Mouse (Mus musculus) adrenal gland, postnatal 10 days (tissue): Measurements from ENCODE around the gene Gm1330. TPM values are rescaled to one million over a fixed set of nuclear protein-coding genes. Genes with fewer than 3 reads are reported as not detected.
"Not testable (repeated sequence)": the region's sequence is repeated elsewhere in the genome, so short reads cannot be mapped to it uniquely, and the experiment has no call there.

ENCODE experiments used
- DNase-seq: peaks from one replicate; pipeline ENCODE4 v3.0.0; 2021; ENCODE audit warnings: mixed read lengths
- long read RNA-seq, 2 experiments: library from polyadenylated mRNA; stranded (forward); transcript quantifications; one replicate each; pipeline ENCODE4 v2.0.0; 2021
- total RNA-seq, 2 experiments: library from RNA; stranded (reverse); gene quantifications; 2 replicates each; pipeline ENCODE4 v1.2.3; 2021

Gm1330 gene
- total RNA-seq = not detected
- long read RNA-seq, experiment 1 = 0 reads
- long read RNA-seq, experiment 2 = 0 reads

GRCm38 (mm10) chr2:149003151-149003550 is at the start of gene Gm1330:
Gene Gm1330, minus strand, starts transcription at chr2:149003251.
- DNase-seq = no peak

GRCm38 (mm10) chr2:149017137-149017536 is 14.1 kb upstream of the Gm1330 start, which contains the start of gene Gm10750:
Gene Gm10750, minus strand, starts transcription at chr2:149017237.
- not testable (repeated sequence) for DNase-seq

- DNase-seq = no peak
Measured at GRCm38 (mm10) chr2:149004826-149005225, 1.8 kb upstream of the Gm1330 start.

- no peak for DNase-seq
Measured at GRCm38 (mm10) chr2:148995133-148995532, 7.9 kb downstream of the Gm1330 start.

Other genes with a start within 250 kb of the Gm1330 start
- not detected for gene Cst11, start 231.8 kb downstream of the Gm1330 start, total RNA-seq
- gene 8030411F24Rik, start 221.2 kb downstream of the Gm1330 start, total RNA-seq = not detected
- gene Cst12, start 213.9 kb downstream of the Gm1330 start, total RNA-seq = not detected
- gene Cst8, start 204.5 kb downstream of the Gm1330 start, total RNA-seq = 10 to 100 TPM; 60.9 to 87.0 TPM
- not detected for gene Cst13, start 183.2 kb downstream of the Gm1330 start, total RNA-seq
- gene Cst9, start 168.1 kb downstream of the Gm1330 start, total RNA-seq = not detected
- gene 9230104L09Rik, start 138.2 kb downstream of the Gm1330 start, total RNA-seq = 1 to 10 TPM; 1.4 to 1.7 TPM
- gene Cst3, start 127.6 kb downstream of the Gm1330 start, total RNA-seq = 100 to 1,000 TPM; 839 to 876 TPM
- not detected for gene Gm10750, start 14.0 kb upstream of the Gm1330 start, total RNA-seq